Mouse (Mus musculus) hindbrain, embryonic 14.5 days (tissue): ENCODE measurements around the gene Morf4l1. TPM values are rescaled to one million over a fixed set of nuclear protein-coding genes. Genes with fewer than 3 reads are reported as not detected.

ENCODE experiments used
- ATAC-seq: fragments of 200-750 bp; cut with Nextera tagmentation; 2 replicates; pipeline ENCODE4 v1.8.0; 2017; ENCODE audit warnings: moderate number of reproducible peaks, mild to moderate bottlenecking, moderate TSS enrichment, moderate library complexity; ENCODE audit not compliant: low FRiP score
- DNase-seq: peaks from one replicate; pipeline ENCODE4 v3.0.0-alpha.2; 2015; ENCODE audit warnings: low spot score
- H3K27ac ChIP-seq: fragments of 300-500 bp; sonication (generic); 2 replicates; pipeline ENCODE4 v1.5.1; 2014; ENCODE audit warnings: mild to moderate bottlenecking, moderate library complexity
- H3K27me3 ChIP-seq: fragments of 300-500 bp; sonication (generic); 2 replicates; pipeline ENCODE4 v1.6.1; 2014; ENCODE audit warnings: mild to moderate bottlenecking, low read length, mixed read lengths; ENCODE audit not compliant: control insufficient read depth, insufficient read depth
- H3K36me3 ChIP-seq: fragments of 300-500 bp; sonication (generic); replicated peaks from 2 replicates; pipeline ENCODE4 v1.6.1; 2014; ENCODE audit not compliant: control insufficient read depth, insufficient read depth
- H3K4me1 ChIP-seq: fragments of 300-500 bp; sonication (generic); replicated peaks from 2 replicates; pipeline ENCODE4 v1.6.1; 2014; ENCODE audit warnings: antibody characterized with exemption, low read length, mixed read lengths; ENCODE audit not compliant: control insufficient read depth, insufficient read depth
- H3K4me2 ChIP-seq: fragments of 300-500 bp; sonication (generic); replicated peaks from 2 replicates; pipeline ENCODE4 v1.6.1; 2014; ENCODE audit warnings: mild to moderate bottlenecking, moderate library complexity
- H3K4me3 ChIP-seq: fragments of 300-500 bp; sonication (generic); replicated peaks from 2 replicates; pipeline ENCODE4 v1.5.1; 2014; ENCODE audit warnings: mild to moderate bottlenecking, low read length
- H3K9ac ChIP-seq: fragments of 300-500 bp; sonication (generic); 2 replicates; pipeline ENCODE4 v1.6.1; 2014
- H3K9me3 ChIP-seq: fragments of 300-500 bp; sonication (generic); 2 replicates; pipeline ENCODE4 v1.6.1; 2016; ENCODE audit warnings: low read length; ENCODE audit not compliant: control insufficient read depth
- WGBS: fragments of 180-500 bp; shearing (Covaris S2); extraction: QIAGEN DNeasy Blood & Tissue Kit; methylation state at CpG from one replicate; pipeline ENCODE4 v1.1.7; 2014; 5-methylcytosine and 5-hydroxymethylcytosine counted together
- polyA plus RNA-seq: library from polyadenylated mRNA; unstranded; fragments of >200 nt; fragmentation: Nextera tagmentation; extraction: Ambion mirVana; gene quantifications from 2 replicates; pipeline ENCODE4 v1.2.1, GENCODE M21; 2014

The Morf4l1 gene
- polyA plus RNA-seq, 1 experiment from 2014 or later = 557 TPM

- Histone ChIP-seq H3K27ac (no peak overlapping the region), H3K27me3 (no peaks in the 10 kb centered on the region), H3K9me3 (no peaks in the 10 kb centered on the region), H3K4me1 (no peaks in the 10 kb centered on the region), H3K4me3 (no peak overlapping the region), H3K9ac (no peak overlapping the region), H3K4me2 (no peak overlapping the region), H3K36me3 (no peaks in the 10 kb centered on the region)
- DNase-seq (no peak), ATAC-seq (no peak)
- WGBS = 81% methylated on average over 8 of the region's 8 CpGs
These were observed 20.9 kb upstream of the Morf4l1 start for GRCm38 (mm10) chr9:90135466-90135865.

- H3K4me3 ChIP-seq = no peak overlapping the region
- H3K9ac ChIP-seq = no peak overlapping the region
- no peak overlapping the region for H3K4me2 ChIP-seq
- 68% methylated on average over 7 of the region's 7 CpGs for WGBS
- no peaks in the 10 kb centered on the region for H3K36me3 ChIP-seq
- ATAC-seq (no peak), DNase-seq (no peak)
- H3K4me1 ChIP-seq = no peaks in the 10 kb centered on the region
- H3K27ac ChIP-seq = no peak overlapping the region
- H3K27me3 ChIP-seq = no peaks in the 10 kb centered on the region
- no peaks in the 10 kb centered on the region for H3K9me3 ChIP-seq
These were observed 19.2 kb upstream of the Morf4l1 start for GRCm38 (mm10) chr9:90133562-90134355.

GRCm38 (mm10) chr9:90128636-90129201 is 14.1 kb upstream of the Morf4l1 start:
- Histone ChIP-seq H3K4me1 (0 out of 2 replicates have a peak, but pooled peaks cover 5% of the 10 kb centered on the region), H3K9ac (no peak overlapping the region), H3K36me3 (no peaks in the 10 kb centered on the region), H3K4me2 (no peak overlapping the region), H3K27me3 (no peaks in the 10 kb centered on the region), H3K4me3 (no peak overlapping the region), H3K9me3 (no peaks in the 10 kb centered on the region), H3K27ac (no peak overlapping the region)
- 86% methylated on average over 6 of the region's 6 CpGs for WGBS
- no peak for DNase-seq
- ATAC-seq = no peak

GRCm38 (mm10) chr9:90127146-90127545 is 12.6 kb upstream of the Morf4l1 start:
- Histone ChIP-seq H3K27ac (no peak overlapping the region), H3K9ac (no peak overlapping the region), H3K4me3 (no peak overlapping the region), H3K9me3 (no peaks in the 10 kb centered on the region), H3K27me3 (no peaks in the 10 kb centered on the region), H3K4me2 (no peak overlapping the region; the same call in 1 of the 2 replicates), H3K4me1 (0 out of 2 replicates have a peak, but pooled peaks cover 5% of the 10 kb centered on the region), H3K36me3 (no peaks in the 10 kb centered on the region)
- no peak for DNase-seq
- no peak for ATAC-seq
- 73% methylated on average over 6 of the region's 6 CpGs for WGBS

GRCm38 (mm10) chr9:90126260-90127010 is 11.9 kb upstream of the Morf4l1 start:
- H3K4me3 ChIP-seq = peak overlapping the region; percentile 24
- H3K4me1 ChIP-seq = 0 out of 2 replicates have a peak, but pooled peaks cover 5% of the 10 kb centered on the region
- H3K4me2 ChIP-seq = peak overlapping the region; percentile 46
- H3K9me3 ChIP-seq = no peaks in the 10 kb centered on the region
- DNase-seq (peak; percentile 75), ATAC-seq (peak; percentile 70)
- no peak overlapping the region for H3K9ac ChIP-seq
- H3K27ac ChIP-seq = no peak overlapping the region
- WGBS = 1% methylated on average over 30 of the region's 30 CpGs
- no peaks in the 10 kb centered on the region for H3K27me3 ChIP-seq
- no peaks in the 10 kb centered on the region for H3K36me3 ChIP-seq

- no peaks in the 10 kb centered on the region for H3K36me3 ChIP-seq
- no peaks in the 10 kb centered on the region for H3K9me3 ChIP-seq
- DNase-seq = no peak
- peak overlapping the region; percentile 46 for H3K4me2 ChIP-seq
- no peak overlapping the region for H3K27ac ChIP-seq
- H3K4me3 ChIP-seq = peak overlapping the region; percentile 24
- ATAC-seq = no peak
- no peaks in the 10 kb centered on the region for H3K27me3 ChIP-seq
- 13% methylated on average over 7 of the region's 7 CpGs for WGBS
- H3K4me1 ChIP-seq = 0 out of 2 replicates have a peak, but pooled peaks cover 5% of the 10 kb centered on the region
- H3K9ac ChIP-seq = no peak overlapping the region
These were observed 11.0 kb upstream of the Morf4l1 start for GRCm38 (mm10) chr9:90125416-90126099.

GRCm38 (mm10) chr9:90124873-90125245 is 10.3 kb upstream of the Morf4l1 start:
- WGBS = 25% methylated on average over 8 of the region's 8 CpGs
- H3K27ac ChIP-seq = 0 out of 2 replicates have a peak overlapping the region, but pooled peaks have one; percentile 4
- ATAC-seq (no peak), DNase-seq (peak; percentile 32)
- no peak overlapping the region for H3K4me3 ChIP-seq
- H3K9ac ChIP-seq = no peak overlapping the region
- H3K36me3 ChIP-seq = no peaks in the 10 kb centered on the region
- H3K4me2 ChIP-seq = peak overlapping the region; percentile 26
- 0 out of 2 replicates have a peak, but pooled peaks cover 5% of the 10 kb centered on the region for H3K4me1 ChIP-seq
- no peaks in the 10 kb centered on the region for H3K27me3 ChIP-seq
- no peaks in the 10 kb centered on the region for H3K9me3 ChIP-seq

GRCm38 (mm10) chr9:90124156-90124872 is 9.7 kb upstream of the Morf4l1 start:
- H3K4me2 ChIP-seq = peak overlapping the region; percentile 26; the same call in 1 of the 2 replicates
- no peaks in the 10 kb centered on the region for H3K27me3 ChIP-seq
- DNase-seq (no peak), ATAC-seq (no peak)
- H3K27ac ChIP-seq = 0 out of 2 replicates have a peak overlapping the region, but pooled peaks have one; percentile 4
- H3K9me3 ChIP-seq = no peaks in the 10 kb centered on the region
- H3K9ac ChIP-seq = no peak overlapping the region
- no peak overlapping the region for H3K4me3 ChIP-seq
- 0 out of 2 replicates have a peak, but pooled peaks cover 5% of the 10 kb centered on the region for H3K4me1 ChIP-seq
- H3K36me3 ChIP-seq = no peaks in the 10 kb centered on the region
- WGBS = 38% methylated on average over 11 of the region's 11 CpGs
